8 mouse cellular contexts compared by ENCODE assay signal in genomic region chr4:133672845-133673647, GRCm38 (mm10). TPM values are rescaled to one million over a fixed set of nuclear protein-coding genes. Genes with fewer than 3 reads are reported as not detected.
DNase-seq lines count a peak whose midpoint lies in the region; ATAC-seq and TF ChIP-seq lines count a peak whose summit lies in the region.

No protein-coding gene starts in this region.

- intact Hi-C loops in gastrocnemius, postnatal 14 days (cut with DNase I; ENCODE audit: low total_unique reads), result loop anchor here (5.0 kb wide), 2 partner anchors 79 to 94 kb away; no protein-coding TSS in a partner anchor

- H3K4me3 ChIP-seq in intestine, embryonic 15.5 days (replicated peaks), result peak overlapping the region; percentile 62
- H3K4me3 ChIP-seq in lung, embryonic 14.5 days (ENCODE audit: low read depth, low read length), result peak overlapping the region; percentile 72

- H3K27me3 ChIP-seq in intestine, embryonic 15.5 days (replicated peaks), result no peaks in the 10 kb centered on the region
- H3K27me3 ChIP-seq in lung, embryonic 14.5 days (ENCODE audit: insufficient read depth, low read length), result no peaks in the 10 kb centered on the region

- TF ChIP-seq CTCF in lung, embryonic 14.5 days (IDR thresholded peaks at IDR 0.05; ENCODE audit: low read depth), result no peak

- peak overlapping the region; percentile 98 for H3K27ac ChIP-seq in intestine, embryonic 15.5 days
- H3K27ac ChIP-seq in lung, embryonic 14.5 days (ENCODE audit: low read depth), result peak overlapping the region; percentile 99

- under 1% methylated on average over 23 of the region's 24 CpGs for WGBS in intestine, embryonic 15.5 days
- under 1% methylated on average over 24 of the region's 24 CpGs for WGBS in lung, embryonic 14.5 days

- peak; percentile 53 for DNase-seq in kidney, adult 18-20 months
- DNase-seq in kidney, adult 11 months, result no peak
- peak; percentile 26 for DNase-seq in gastrocnemius, postnatal 14 days
- peak; percentile 71 for DNase-seq in lung, embryonic 14.5 days
- DNase-seq in skeletal muscle tissue, adult 2 months (ENCODE audit: low read depth, low spot score), result peak; percentile 56
- no peak for DNase-seq in left cerebral cortex, adult 18-20 months (ENCODE audit: low spot score in 2 of 2)

- H3K4me1 ChIP-seq in intestine, embryonic 15.5 days (replicated peaks), result peaks cover 48% of the 10 kb centered on the region
- peaks cover 37% of the 10 kb centered on the region for H3K4me1 ChIP-seq in lung, embryonic 14.5 days (ENCODE audit: insufficient read depth)

- no peaks in the 10 kb centered on the region for H3K9me3 ChIP-seq in intestine, embryonic 15.5 days
- no peaks in the 10 kb centered on the region for H3K9me3 ChIP-seq in lung, embryonic 14.5 days (ENCODE audit: low read depth, low read length)

- peak; percentile 38 for ATAC-seq in activated CD4-positive, CD25-positive, alpha-beta regulatory T cell, adult 4 months
- peak; percentile 4; the same call in 1 of the 2 replicates for ATAC-seq in intestine, embryonic 15.5 days
- no peak for ATAC-seq in lung, embryonic 14.5 days (ENCODE audit: insufficient read depth)

- H3K36me3 ChIP-seq in intestine, embryonic 15.5 days, result 0 out of 2 replicates have a peak, but pooled peaks cover 3% of the 10 kb centered on the region
- 0 out of 2 replicates have a peak, but pooled peaks cover 7% of the 10 kb centered on the region for H3K36me3 ChIP-seq in lung, embryonic 14.5 days (ENCODE audit: insufficient read depth)

- peak overlapping the region; percentile 80 for H3K9ac ChIP-seq in intestine, embryonic 15.5 days
- H3K9ac ChIP-seq in lung, embryonic 14.5 days, result peak overlapping the region; percentile 74

- peak overlapping the region; percentile 72 for H3K4me2 ChIP-seq in intestine, embryonic 15.5 days (replicated peaks)
- peak overlapping the region; percentile 90 for H3K4me2 ChIP-seq in lung, embryonic 14.5 days

RNA-seq across cellular contexts. Expression of gene Pigv, which starts 0.6 kb away (rescaled TPM):
- 10 to 100 TPM; 10.6 to 11.9 TPM for polyA plus RNA-seq in activated CD4-positive, CD25-positive, alpha-beta regulatory T cell, adult 4 months (2017; shearing (Covaris generic))
- 1 to 10 TPM; 9.4 to 9.9 TPM for total RNA-seq in gastrocnemius, postnatal 14 days (2021)
- polyA plus RNA-seq in intestine, embryonic 15.5 days (2015; fragmentation: Nextera tagmentation; extraction: Ambion mirVana), result 16.9 and 17.7 TPM in 2 replicates
- 13.9 and 14.5 TPM in 2 replicates for polyA plus RNA-seq in lung, embryonic 14.5 days (2014; fragmentation: Nextera tagmentation; extraction: Ambion mirVana)
- 1 to 10 TPM; 7.1 to 9.7 TPM for total RNA-seq in left cerebral cortex, adult 18-20 months (2021)

RNA-seq across cellular contexts. Expression of gene Zdhhc18, which starts 23.1 kb away (rescaled TPM):
- 10 to 100 TPM; 25.8 to 28.8 TPM for polyA plus RNA-seq in activated CD4-positive, CD25-positive, alpha-beta regulatory T cell, adult 4 months (2017; shearing (Covaris generic))
- total RNA-seq in gastrocnemius, postnatal 14 days (2021), result 10 to 100 TPM; 18.2 to 26.4 TPM
- 2.0 and 4.1 TPM in 2 replicates for polyA plus RNA-seq in intestine, embryonic 15.5 days (2015; fragmentation: Nextera tagmentation; extraction: Ambion mirVana)
- 5.5 and 9.9 TPM in 2 replicates for polyA plus RNA-seq in lung, embryonic 14.5 days (2014; fragmentation: Nextera tagmentation; extraction: Ambion mirVana)
- 10 to 100 TPM; 35.5 to 39.2 TPM for total RNA-seq in left cerebral cortex, adult 18-20 months (2021)

Comparison
In these comparisons a context has a peak if more than half of its experiments do, and no peak if none do; other contexts are left out.
1. DNase-seq: peak in kidney, adult 18-20 months (single experiment), gastrocnemius, postnatal 14 days (single experiment), lung, embryonic 14.5 days (single experiment) and skeletal muscle tissue, adult 2 months (single experiment); none in kidney, adult 11 months (single experiment) and left cerebral cortex, adult 18-20 months (0 of 2).